22 mouse cellular contexts compared by ENCODE assay signal in the genomic region with DNA sequence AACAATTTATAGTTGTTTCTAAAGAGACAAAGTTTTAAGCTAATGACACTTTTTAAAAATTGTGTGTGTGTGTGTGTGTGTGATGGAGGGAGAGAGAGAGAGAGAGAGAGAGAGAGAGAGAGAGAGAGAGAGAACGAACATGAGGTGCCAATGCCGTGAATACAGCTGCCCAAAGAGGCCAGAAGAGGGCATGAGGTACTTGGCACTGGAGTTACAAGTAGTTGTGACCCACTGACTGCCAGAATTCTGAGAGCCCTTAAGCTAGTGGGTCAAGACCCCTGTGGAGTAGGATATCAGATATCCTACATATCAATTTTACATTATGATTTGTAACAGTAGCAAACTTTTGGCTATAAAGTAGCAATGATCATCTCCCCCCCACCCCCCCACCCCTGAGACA. TPM values are rescaled to one million over a fixed set of nuclear protein-coding genes. Genes with fewer than 3 reads are reported as not detected.
DNase-seq lines count a peak whose midpoint lies in the region; ATAC-seq and TF ChIP-seq lines count a peak whose summit lies in the region.
"Had no signal": no experiment of that assay in that cellular context is flagged by ENCODE, and none has a peak within 500 bp of the region (broad histone marks: within the 10 kb centered on the region; RNA-seq: fewer than 3 reads in every experiment).

No protein-coding gene starts in this region.

- peaks cover 19% of the 10 kb centered on the region for H3K36me3 ChIP-seq in intestine, postnatal 0 days (ENCODE audit: control insufficient read depth, insufficient read depth)
- peaks cover 2% of the 10 kb centered on the region; the same call in 1 of the 2 replicates for H3K36me3 ChIP-seq in intestine, embryonic 15.5 days
- no peaks in the 10 kb centered on the region; the same call in 1 of the 2 replicates for H3K36me3 ChIP-seq in lung, postnatal 0 days (ENCODE audit: insufficient read depth, low read length)

- TF ChIP-seq EP300 in lung, postnatal 0 days (IDR thresholded peaks at IDR 0.05), result no peak

- H3K4me2 ChIP-seq in intestine, postnatal 0 days (replicated peaks; ENCODE audit: low read depth), result no peak overlapping the region
- H3K4me2 ChIP-seq in intestine, embryonic 15.5 days (replicated peaks), result no peak overlapping the region
- no peak overlapping the region for H3K4me2 ChIP-seq in lung, postnatal 0 days (replicated peaks; ENCODE audit: low read depth, low read length)
- H3K4me2 ChIP-seq: embryonic facial prominence, embryonic 15.5 days; heart, embryonic 11.5 days; heart, embryonic 15.5 days; hindbrain, embryonic 13.5 days had no signal

- no peak for ATAC-seq in CD4-positive, CD25-positive, alpha-beta regulatory T cell, adult 4 months
- no peak for ATAC-seq in intestine, postnatal 0 days
- ATAC-seq in intestine, embryonic 15.5 days, result no peak
- ATAC-seq in lung, postnatal 0 days, result no peak
- ATAC-seq in megakaryocyte-erythroid progenitor cell, adult 5-6 weeks (replicated peaks; ENCODE audit: low FRiP score, low TSS enrichment, poor library complexity, severe bottlenecking), result no peak
- ATAC-seq: forebrain, embryonic 14.5 days; hindbrain, postnatal 0 days had no signal

- no peak overlapping the region for H3K4me3 ChIP-seq in intestine, postnatal 0 days (ENCODE audit: low read depth, low read length)
- no peak overlapping the region for H3K4me3 ChIP-seq in intestine, embryonic 15.5 days (replicated peaks)
- H3K4me3 ChIP-seq in lung, postnatal 0 days (ENCODE audit: low read depth, low read length), result no peak overlapping the region
- H3K4me3 ChIP-seq: embryonic facial prominence, embryonic 15.5 days; erythroblast, embryonic 14.5 days; forebrain, embryonic 10.5 days; heart, embryonic 15.5 days; hindbrain, embryonic 13.5 days had no signal

- DNase-seq in CD4-positive, CD25-positive, alpha-beta regulatory T cell, adult 2 months (ENCODE audit: low read depth, low spot score), result peak; percentile 31
- peak; percentile 17 for DNase-seq in lung, postnatal 0 days (ENCODE audit: low spot score)
- DNase-seq in lung, postnatal 10 days, result no peak
- DNase-seq: adrenal gland, postnatal 10 days; cerebellum, adult 11 months; cerebellum, adult 8-10 months; cerebellum, postnatal 14 days; embryo, embryonic 11 days; gastrocnemius, postnatal 10 days; heart, postnatal 14 days had no signal

- H3K4me1 ChIP-seq in intestine, postnatal 0 days (replicated peaks; ENCODE audit: control insufficient read depth, insufficient read depth, low read length), result no peaks in the 10 kb centered on the region
- no peaks in the 10 kb centered on the region for H3K4me1 ChIP-seq in intestine, embryonic 15.5 days (replicated peaks)
- H3K4me1 ChIP-seq in lung, postnatal 0 days (ENCODE audit: insufficient read depth, low read depth, low read length), result peaks cover 3% of the 10 kb centered on the region; the same call in 1 of the 2 replicates

- TF ChIP-seq CTCF in intestine, postnatal 0 days (IDR thresholded peaks at IDR 0.05; ENCODE audit: low read depth), result peak; percentile 29; the same call in 1 of the 2 replicates
- peak; percentile 27 for TF ChIP-seq CTCF in lung, postnatal 0 days (IDR thresholded peaks at IDR 0.05)

- H3K9me3 ChIP-seq in intestine, postnatal 0 days (ENCODE audit: control insufficient read depth), result no peaks in the 10 kb centered on the region
- no peaks in the 10 kb centered on the region for H3K9me3 ChIP-seq in intestine, embryonic 15.5 days
- H3K9me3 ChIP-seq in lung, postnatal 0 days (ENCODE audit: low read length), result no peaks in the 10 kb centered on the region
- H3K9me3 ChIP-seq: embryonic facial prominence, embryonic 15.5 days; forebrain, embryonic 10.5 days; heart, embryonic 15.5 days; hindbrain, embryonic 13.5 days had no signal

- no peaks in the 10 kb centered on the region for H3K27me3 ChIP-seq in intestine, postnatal 0 days (replicated peaks; ENCODE audit: control insufficient read depth, insufficient read depth, low read length)
- no peaks in the 10 kb centered on the region for H3K27me3 ChIP-seq in intestine, embryonic 15.5 days (replicated peaks)
- H3K27me3 ChIP-seq in lung, postnatal 0 days (replicated peaks; ENCODE audit: insufficient read depth, low read length), result no peaks in the 10 kb centered on the region
- H3K27me3 ChIP-seq: embryonic facial prominence, embryonic 15.5 days; heart, embryonic 15.5 days; hindbrain, embryonic 13.5 days had no signal

- no peak overlapping the region for H3K9ac ChIP-seq in intestine, postnatal 0 days (ENCODE audit: low read depth, low read length)
- H3K9ac ChIP-seq in intestine, embryonic 15.5 days, result no peak overlapping the region
- H3K9ac ChIP-seq in lung, postnatal 0 days (replicated peaks; ENCODE audit: low read depth), result no peak overlapping the region
- H3K9ac ChIP-seq: embryonic facial prominence, embryonic 15.5 days; heart, embryonic 15.5 days; hindbrain, embryonic 13.5 days had no signal

- H3K27ac ChIP-seq in intestine, postnatal 0 days (ENCODE audit: low read depth, low read length), result no peak overlapping the region
- H3K27ac ChIP-seq in intestine, embryonic 15.5 days, result no peak overlapping the region
- H3K27ac ChIP-seq in lung, postnatal 0 days (ENCODE audit: low read length), result no peak overlapping the region
- H3K27ac ChIP-seq: embryonic facial prominence, embryonic 15.5 days; forebrain, embryonic 10.5 days; heart, embryonic 15.5 days; hindbrain, embryonic 13.5 days; hindbrain, postnatal 0 days had no signal

- whole genome bisulfite sequencing in intestine, postnatal 0 days, result 79% methylated on average over 2 of the region's 2 CpGs
- WGBS in intestine, embryonic 15.5 days, result 80% methylated on average over 2 of the region's 2 CpGs
- 47% methylated on average over 2 of the region's 2 CpGs for WGBS in lung, postnatal 0 days

RNA-seq across cellular contexts. Expression of a gene that starts 4.9 kb away (rescaled TPM):
- 10 to 100 TPM; 71.4 to 73.3 TPM for polyA plus RNA-seq in CD4-positive, CD25-positive, alpha-beta regulatory T cell, adult 4 months (2017; shearing (Covaris generic))
- polyA plus RNA-seq in intestine, postnatal 0 days (2015; fragmentation: Nextera tagmentation; extraction: Ambion mirVana), result 5.8 and 7.0 TPM in 2 replicates
- 15.7 and 19.6 TPM in 2 replicates for polyA plus RNA-seq in intestine, embryonic 15.5 days (2015; fragmentation: Nextera tagmentation; extraction: Ambion mirVana)
- 8.6 and 10.2 TPM in 2 replicates for polyA plus RNA-seq in lung, postnatal 0 days (2015; fragmentation: Nextera tagmentation; extraction: Ambion mirVana)
- 61.8 and 71.5 TPM in 2 replicates for total RNA-seq in megakaryocyte-erythroid progenitor cell, adult 5-6 weeks (2014; fragmentation: Nextera tagmentation)
- 37.3 and 55.5 TPM in 2 replicates for total RNA-seq in megakaryocyte-erythroid progenitor cell, adult 5-6 weeks (2017)

RNA-seq across cellular contexts. Expression of a gene that starts 51.3 kb away (rescaled TPM):
- polyA plus RNA-seq in CD4-positive, CD25-positive, alpha-beta regulatory T cell, adult 4 months (2017; shearing (Covaris generic)), result 10 to 100 TPM; 12.2 to 13.6 TPM
- polyA plus RNA-seq in intestine, postnatal 0 days (2015; fragmentation: Nextera tagmentation; extraction: Ambion mirVana), result 21.8 and 24.6 TPM in 2 replicates
- 41.8 and 43.4 TPM in 2 replicates for polyA plus RNA-seq in intestine, embryonic 15.5 days (2015; fragmentation: Nextera tagmentation; extraction: Ambion mirVana)
- 31.8 and 34.2 TPM in 2 replicates for polyA plus RNA-seq in lung, postnatal 0 days (2015; fragmentation: Nextera tagmentation; extraction: Ambion mirVana)
- 50.1 and 50.6 TPM in 2 replicates for total RNA-seq in megakaryocyte-erythroid progenitor cell, adult 5-6 weeks (2014; fragmentation: Nextera tagmentation)
- 74.5 and 88.2 TPM in 2 replicates for total RNA-seq in megakaryocyte-erythroid progenitor cell, adult 5-6 weeks (2017)
